Mouse (Mus musculus) inflammation-experienced regulatory T-cells (primary cell): Measurements from ENCODE around the gene Adcy7. TPM values are rescaled to one million over a fixed set of nuclear protein-coding genes. Genes with fewer than 3 reads are reported as not detected.

ENCODE experiments used
- polyA plus RNA-seq, 2 experiments: library from polyadenylated mRNA; unstranded; fragments of 100-300 nt; shearing (Covaris generic); gene quantifications; one replicate each; pipeline ENCODE4 v1.2.1; 2017

Gene Adcy7
- 100 to 1,000 TPM; 147 to 170 TPM for polyA plus RNA-seq

DNA sequence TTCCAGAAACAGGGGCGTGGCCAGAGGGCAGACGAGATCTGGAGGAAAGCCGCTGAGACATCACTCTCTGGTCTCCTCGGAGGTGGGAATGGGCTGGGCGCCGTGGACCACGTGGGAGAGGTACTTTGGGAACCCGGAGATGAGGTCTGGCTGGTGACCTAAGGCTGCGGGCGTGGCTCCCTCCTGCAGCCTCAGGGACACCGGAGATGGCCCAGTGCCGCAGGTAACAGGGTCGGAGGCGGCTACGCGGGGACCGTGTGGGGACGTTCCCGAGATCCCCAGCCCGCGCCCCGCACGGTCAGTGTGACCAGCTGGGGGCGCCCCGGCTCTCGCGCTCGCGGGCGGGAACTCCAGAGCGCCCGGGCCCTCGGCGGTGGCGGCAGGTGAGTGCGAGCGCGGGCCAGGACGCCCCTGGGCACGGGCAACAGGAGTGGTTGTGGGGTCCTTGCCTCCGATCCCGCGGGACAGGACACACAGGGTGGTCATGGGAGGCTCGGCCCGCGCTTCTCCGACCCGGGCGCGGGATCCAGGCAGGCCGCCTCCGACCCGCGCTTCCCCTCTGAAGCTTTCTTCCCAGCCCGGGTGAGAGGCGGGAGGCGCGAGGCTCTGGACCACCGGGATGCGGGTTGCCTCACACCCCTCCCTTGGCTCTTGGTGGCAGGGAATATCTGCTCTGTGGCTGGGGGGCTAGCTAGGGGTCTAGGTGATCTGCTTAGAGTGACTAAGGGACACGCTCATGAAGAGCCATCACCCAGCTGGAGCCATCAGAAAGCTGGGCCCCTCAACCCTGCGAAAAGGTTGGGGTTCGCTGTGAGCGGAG is at the start of gene Adcy7:
TSS of gene Adcy7 (plus strand) at position 173 of the 820 bp plus-strand sequence.

GRCm38 (mm10) chr8:88361708-88362428 is 89.7 kb downstream of the Adcy7 start, which contains the start of gene Brd7:
Gene Brd7, minus strand, starts transcription at chr8:88362194.

Other genes starting within 250 kb of the Adcy7 start
- gene Cnep1r1, start 153.6 kb upstream of the Adcy7 start, polyA plus RNA-seq, result 10 to 100 TPM; 33.8 to 35.7 TPM
- gene Heatr3, start 134.5 kb upstream of the Adcy7 start, polyA plus RNA-seq, result 10 to 100 TPM; 35.7 to 40.8 TPM
- 10 to 100 TPM; 37.1 to 57.3 TPM for gene Tent4b, start 73.2 kb upstream of the Adcy7 start, polyA plus RNA-seq
- 10 to 100 TPM; 72.8 to 88.4 TPM for gene Brd7, start 89.8 kb downstream of the Adcy7 start, polyA plus RNA-seq
- gene Nkd1, start 249.0 kb downstream of the Adcy7 start, polyA plus RNA-seq, result under 1 TPM in 1 of 2 experiments, not detected in 1; 0.29 TPM